Mouse (Mus musculus) lung, postnatal 10 days (tissue): ENCODE measurements around the gene Fry.

ENCODE experiments used
- DNase-seq: peaks from one replicate; pipeline ENCODE4 v3.0.0; 2021

Gene Fry

DNA sequence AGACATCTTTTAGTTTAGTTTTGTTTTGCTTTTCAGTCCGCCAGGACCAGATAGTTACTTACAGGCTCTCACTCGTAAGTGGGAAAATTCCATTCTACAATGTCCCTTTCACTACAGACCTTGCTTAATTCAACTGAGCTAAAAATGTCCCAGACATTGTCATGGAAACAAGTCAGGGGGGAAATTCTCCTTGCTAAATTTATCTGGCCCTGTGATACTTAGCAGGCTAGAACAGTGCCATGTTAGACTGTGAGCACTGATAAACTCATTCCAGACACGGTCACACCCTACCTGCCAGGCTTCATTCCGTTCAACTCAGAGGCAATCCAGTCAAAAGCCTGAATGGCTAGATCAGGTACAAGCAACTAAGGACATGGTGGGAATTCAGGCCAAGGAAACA lies 227.9 kb downstream of the Fry start:
- no peak for DNase-seq

DNA sequence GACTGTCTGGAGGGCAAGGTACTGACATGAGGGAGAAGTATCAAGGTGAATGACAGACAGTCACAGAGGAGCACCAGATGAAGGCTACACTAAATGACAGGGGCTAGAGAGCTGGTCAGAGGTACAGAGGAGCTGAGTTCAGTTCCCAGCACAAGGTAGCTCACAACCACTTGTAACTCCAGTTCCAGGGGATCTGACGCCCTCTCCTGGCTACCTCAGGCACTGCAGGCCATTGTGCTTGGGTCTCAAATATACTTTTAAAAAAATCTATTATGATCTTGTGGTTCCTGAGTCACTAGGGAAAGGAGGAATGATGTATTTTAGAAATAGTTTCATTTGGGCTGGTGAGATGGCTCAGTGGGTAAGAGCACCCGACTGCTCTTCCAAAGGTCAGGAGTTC lies 229.4 kb downstream of the Fry start:
- DNase-seq = no peak

DNA sequence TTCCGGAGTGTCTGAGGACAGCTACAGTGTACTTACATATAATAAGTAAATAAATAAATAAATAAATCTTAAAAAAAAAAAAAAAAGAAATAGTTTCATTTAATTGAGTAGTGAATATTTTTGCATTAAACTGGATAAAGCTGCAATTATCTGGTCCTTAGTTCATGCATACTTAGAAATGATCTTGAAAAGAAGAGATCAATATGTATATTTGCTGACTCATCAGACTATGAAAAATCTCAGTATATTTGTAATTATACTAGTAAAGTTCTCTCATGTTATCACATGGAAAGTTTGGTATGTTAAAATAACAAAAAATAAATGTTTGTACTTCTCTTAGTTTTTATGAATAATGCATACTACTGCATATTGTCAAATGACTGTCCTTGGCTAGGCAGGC lies 229.9 kb downstream of the Fry start:
- DNase-seq = no peak

DNA sequence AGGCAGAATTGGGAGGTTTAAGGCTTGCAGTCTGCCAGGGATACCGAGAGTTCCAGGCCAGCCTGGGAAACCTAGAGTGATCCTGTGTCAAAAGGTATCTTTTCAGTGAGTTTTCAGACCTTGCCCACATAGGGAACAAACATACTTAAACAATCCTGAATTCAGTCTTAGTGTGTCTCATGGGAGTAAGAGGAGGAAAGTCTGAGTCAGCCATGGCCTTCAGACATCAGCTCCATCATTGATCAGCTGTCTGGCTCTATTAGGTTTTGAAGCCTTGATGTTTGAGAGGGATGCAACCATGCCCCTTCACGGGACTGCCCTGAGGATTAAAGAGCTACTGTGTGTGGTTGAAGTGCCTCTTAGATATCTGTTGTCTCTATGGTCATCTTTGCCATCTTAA lies 232.7 kb downstream of the Fry start:
- DNase-seq = no peak

DNA sequence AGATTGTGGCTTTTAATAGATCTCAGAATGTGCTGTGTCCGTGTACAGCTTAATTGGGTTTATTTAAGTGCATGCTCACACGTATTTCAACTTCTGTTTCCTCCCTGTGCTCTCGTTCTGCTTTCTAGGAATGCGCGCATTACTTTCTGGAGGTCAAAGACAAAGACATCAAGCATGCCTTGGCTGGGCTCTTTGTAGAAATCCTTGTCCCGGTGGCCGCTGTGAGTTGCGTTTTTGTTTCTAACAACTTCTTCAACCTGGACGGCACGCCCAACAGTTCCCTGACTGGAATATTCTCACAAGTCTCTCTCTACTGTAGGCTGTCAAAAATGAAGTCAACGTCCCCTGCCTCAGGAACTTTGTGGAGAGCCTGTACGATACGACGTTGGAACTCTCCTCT lies 240.2 kb downstream of the Fry start:
- no peak for DNase-seq

DNA sequence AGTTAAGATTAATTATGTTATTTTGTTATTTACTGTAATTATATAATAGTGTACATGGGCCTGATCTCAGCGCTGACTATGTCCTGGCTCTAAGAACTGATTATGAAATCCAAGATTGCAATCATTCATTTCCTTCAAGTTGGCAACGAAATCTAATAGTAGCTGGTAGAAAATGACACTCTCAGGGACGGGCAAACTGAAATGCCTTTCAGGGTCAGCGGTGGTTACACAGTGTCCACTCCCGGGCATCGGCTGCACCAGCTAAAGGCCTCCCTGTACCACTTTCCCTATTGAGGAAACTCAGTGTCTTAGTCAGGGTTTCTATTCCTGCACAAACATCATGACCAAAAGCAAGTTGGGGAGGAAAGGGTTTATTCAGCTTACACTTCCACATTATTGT lies 243.8 kb downstream of the Fry start:
- DNase-seq = no peak

DNA sequence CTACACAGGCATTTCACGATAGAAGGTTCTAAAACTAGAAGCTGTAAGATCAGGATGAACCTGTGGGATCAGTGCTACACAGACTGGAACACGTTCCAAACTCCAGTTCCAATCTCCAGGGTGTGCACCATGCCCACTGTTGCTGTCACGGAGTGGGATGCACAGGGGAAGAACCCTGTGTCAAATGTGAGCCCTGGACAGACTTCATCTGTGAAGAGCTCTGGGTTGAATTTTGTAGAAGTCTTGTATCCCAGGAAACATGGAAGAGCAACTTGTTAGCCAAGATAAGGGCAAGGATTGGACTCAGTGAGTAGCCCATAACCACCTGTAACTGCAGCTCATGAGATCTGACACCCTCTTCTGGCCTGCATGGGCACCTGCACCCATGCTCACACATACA lies 246.2 kb downstream of the Fry start:
- no peak for DNase-seq

DNA sequence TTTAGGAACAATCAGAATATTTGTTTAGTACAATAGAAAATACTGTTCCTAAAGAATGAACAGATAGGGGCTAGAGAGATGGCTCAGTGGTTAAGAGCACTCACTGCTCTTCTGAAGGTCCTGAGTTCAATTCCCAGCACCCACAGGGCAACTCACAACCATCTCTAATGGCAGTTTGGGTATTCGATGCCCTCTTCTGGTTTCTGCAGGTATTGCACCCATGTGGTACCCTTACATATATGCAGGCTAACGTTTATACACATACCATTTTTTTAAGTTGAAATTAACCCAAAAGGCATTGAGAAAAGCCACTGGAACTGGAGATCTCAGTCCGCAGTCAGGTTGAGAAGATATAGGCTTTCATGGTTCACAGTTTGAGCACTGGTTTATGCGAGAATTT lies 248.6 kb downstream of the Fry start:
- DNase-seq = no peak

DNA sequence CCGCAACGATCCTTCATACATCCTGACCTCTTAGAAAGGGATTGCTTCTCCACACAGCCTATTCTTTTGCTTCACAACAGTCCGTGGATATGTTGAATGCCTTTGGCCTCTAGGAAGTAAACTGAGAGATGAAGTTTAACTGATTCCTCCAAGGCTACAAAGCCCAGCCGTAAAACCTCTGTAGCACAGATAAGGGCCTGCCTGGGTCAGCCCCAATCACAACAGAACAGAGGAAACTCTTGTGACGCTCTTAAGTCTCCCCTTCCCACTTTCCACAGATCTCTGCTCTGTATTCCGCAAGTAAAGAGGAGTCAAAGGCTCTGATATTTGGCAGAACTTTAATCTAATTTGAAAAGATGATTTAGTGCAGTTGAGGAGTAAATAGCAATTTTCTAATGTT lies 251.8 kb downstream of the Fry start:
- no peak for DNase-seq

DNA sequence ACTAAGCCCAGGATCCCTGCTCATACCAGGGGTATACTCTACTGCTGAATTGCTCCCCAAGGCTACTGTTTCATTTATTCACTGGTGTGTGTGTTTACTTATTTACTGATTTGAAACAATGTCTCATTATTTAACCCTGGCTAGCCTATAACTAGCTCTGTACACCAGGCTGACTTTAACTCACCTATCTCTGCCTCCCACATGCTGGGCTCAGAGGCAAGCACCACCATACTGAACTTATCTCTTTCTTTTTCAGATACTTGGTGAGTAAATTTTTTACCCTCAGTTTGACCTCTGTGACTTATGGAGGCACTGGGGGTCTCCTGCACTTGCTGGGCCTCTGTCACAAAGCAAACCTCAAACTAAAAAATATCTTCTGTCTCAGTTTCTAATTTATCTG lies 252.4 kb downstream of the Fry start:
- no peak for DNase-seq

DNA sequence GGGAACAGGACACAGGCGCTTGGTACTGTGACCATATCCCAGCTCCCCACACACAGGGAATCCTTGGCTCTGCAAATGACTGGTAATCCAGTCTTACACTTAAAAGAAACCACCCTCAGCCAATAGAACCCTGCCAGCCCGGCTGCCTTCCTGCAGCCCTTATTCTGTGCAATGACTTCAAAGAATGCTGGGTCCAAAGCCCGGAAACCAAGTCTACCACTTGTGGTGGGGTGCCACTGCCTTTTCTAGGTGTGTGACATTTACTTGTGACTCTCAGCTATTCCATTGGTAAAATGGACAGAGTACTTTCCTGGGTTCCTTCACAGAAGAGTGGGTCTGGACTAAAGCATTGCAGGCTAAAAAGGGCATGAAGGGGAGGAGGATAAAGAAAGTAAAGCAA lies 254.5 kb downstream of the Fry start:
- no peak for DNase-seq

DNA sequence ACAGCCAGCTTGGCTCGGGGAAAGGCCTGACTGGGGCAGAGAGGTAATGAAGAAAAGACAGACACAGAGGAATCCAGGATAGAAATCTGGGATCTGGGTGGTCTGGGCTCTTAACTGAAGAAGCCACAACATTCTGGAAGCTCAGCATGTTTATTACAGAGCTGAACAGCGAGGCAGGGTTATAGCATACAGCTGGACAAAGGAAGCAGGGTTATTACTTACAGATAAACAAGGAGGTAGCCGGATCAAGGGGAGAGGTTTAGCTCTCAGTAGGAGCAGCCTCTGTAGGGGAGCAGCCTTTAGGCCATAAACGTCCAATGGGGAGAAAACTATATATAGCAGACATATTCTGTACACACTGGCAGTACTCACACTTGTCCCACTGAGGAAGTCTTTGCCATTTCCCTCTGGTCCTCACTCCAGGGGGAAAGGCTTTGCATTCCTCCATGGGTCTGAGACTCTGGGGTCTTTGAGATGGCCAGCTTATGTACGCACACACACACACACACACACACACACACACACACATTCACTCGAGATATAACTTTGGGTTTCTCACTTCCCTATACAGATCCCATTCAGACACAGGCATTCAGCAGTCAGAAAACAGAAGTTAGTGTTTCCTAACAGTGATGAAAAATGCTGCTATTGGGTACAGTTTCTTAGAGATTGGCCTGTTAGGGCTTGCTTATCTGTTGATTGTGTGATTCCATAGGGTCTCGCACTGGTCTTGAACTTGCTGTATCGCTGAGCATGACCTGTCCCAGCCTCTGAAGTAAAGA lies 256.5 kb downstream of the Fry start:
- DNase-seq = no peak

DNA sequence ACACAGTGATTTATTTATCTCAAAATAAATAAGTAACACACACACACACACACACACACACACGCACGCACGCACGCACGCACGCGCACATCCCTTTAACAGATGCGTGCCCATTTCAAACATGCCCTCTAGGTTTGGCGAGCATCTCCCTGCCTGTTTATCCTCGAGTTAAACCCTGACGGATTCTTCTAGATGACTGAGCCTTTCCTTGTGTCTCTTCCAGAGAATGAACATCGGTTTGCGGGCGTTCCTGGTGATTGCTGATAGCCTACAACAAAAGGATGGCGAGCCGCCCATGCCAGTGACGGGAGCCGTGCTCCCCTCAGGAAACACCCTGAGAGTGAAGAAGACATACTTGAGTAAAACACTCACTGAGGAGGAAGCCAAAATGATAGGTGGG lies 260.1 kb downstream of the Fry start:
- no peak for DNase-seq

DNA sequence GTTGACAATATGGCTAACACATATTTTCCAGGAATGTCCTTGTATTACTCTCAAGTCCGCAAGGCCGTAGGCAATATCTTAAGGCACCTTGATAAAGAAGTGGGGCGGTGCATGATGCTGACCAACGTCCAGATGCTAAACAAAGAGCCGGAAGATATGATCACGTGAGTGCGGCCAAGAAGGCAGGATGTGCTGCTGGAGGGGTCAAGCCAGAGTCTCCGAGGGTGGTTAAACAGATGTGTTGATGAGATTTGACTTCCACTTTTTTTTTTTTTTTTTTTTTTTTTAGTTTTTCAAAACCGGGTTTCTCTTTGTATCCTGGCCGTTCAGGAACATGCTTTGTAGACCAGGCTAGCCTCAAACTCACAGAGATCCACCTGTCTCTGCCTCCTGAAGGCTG lies 262.3 kb downstream of the Fry start:
- no peak for DNase-seq

DNA sequence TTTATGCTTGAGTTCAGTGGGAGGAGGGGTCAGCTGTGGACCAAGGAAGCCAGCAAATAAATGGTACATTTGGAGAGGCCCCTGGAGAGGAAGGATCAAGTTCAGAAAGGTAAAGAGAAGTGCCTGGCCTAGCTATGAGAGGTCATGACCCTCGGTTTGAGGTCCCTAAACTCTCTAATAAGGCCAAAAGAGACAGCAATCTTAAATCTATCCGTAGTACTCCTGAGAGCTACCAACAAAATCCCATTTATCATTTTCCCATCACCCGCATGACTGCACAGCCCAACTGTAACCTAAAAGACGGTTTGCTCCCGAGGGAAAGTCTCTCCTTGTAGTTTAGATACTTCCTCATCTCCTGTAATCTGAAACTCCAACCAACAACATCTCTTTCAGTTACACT lies 264.0 kb downstream of the Fry start:
- DNase-seq = no peak

DNA sequence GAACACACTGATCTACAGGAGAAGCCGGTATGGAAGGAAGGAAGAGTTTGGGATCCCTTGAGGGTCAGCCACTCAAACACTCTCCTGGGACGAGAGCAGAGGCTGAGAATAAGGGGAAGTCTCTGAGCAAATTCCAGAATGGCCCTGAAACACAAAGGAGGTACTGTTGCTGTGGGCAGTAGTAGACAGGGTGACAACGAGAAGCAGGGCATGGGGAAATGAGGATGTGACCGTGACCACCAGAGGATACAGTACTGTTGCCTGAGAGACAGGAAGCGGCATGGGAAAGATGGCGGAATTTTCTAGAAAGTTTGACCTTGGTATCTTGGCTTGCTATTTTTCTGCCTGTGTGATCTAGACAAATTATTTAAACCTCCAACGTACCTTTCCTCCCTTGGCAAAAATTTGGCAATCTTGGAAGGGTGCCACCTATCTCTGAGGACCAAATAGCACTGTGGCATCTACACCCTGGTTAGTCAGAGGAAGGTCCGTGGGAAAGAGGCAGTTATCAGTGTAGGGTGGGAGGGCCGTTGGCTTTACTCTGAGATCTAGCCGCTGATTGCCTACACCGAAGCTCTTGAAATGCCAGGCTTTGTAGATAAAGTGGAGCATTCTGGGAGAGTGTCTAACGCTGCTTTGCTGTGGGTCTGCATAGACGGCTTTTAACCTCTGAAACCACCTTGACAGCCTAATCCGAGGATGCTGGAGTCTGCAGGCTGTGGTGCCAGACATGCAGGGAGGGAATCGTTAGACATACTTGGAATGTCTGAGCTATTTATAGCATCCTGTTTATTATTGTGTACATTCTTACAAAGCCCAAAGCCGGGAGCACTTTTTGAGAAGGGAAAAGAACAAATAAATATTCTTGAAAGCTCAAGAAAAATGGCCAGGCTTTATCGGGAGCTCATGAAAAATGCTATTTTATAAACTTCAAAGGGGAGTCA lies 266.1 kb downstream of the Fry start:
- DNase-seq = peak; percentile 16

DNA sequence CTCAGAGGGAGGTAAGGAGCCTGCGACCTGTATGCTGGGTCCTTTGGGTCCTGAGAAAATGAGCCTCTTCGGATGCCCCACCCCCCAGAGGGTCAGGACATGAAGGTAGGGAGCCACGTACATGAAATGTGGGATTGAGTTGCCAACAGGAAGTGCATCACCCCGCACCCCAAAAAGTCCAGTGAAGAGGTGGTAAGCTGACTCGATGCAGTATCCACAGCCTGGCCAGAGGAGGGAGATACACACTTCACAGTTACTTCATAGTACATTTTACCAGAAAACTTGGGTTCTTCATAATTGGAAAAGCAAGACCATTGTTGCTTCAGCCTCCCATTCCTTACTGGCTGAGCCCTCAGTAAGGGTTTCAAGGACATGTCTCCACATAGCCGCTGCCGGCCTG lies 266.8 kb downstream of the Fry start:
- DNase-seq = peak; percentile 15

DNA sequence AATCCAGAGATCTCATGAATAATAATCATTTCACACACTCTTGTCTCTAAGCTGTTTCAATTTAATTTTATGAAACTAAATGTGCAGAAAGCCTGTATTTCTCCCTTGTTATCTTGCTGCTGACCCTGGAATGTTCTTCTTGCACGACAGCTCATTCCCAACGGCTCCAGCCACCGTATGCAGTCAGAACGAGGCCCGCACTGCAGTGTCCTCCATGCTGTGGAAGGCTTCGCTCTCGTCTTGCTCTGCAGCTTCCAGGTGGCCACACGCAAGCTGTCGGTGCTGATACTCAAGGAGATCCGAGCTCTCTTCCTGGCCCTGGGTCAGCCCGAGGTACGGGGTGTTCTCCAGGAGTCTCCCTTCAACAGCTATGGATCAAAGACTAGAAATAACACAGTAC lies 270.2 kb downstream of the Fry start:
- no peak for DNase-seq

DNA sequence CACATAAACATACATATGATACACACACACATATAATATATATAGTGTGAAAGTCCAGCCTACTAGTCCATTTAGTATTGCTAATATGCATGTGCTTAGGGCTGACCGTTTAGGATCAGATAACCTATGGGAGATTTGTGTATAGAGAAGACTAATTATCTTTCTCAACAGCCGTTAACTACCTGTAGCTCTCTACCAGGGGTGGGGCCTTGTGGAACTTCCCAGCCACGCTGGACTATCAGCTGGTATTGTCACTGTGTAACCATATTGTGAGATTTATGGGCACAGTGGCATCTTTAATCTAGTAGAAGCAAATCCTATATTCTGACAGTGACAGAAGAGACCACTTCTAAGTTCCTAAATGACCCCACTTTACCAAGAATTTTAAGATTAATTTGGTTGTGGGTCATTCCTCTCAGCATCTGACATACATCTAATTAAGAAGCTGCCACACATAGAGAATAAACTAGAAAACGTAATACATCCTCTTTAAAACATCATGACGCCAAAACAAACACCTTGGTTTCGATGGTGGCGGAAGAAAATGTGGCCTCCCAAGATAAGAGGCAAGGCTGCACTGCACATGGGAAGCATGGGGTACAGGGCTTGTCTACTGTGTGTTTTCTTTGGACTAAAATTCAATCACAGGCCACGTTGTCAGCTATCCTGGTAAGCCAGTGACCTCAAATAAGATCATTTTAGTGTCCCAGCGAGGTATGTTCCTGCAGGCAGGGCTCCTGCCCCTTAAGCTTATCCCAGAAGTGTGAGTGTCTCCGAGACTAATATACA lies 271.3 kb downstream of the Fry start:
- DNase-seq = no peak

DNA sequence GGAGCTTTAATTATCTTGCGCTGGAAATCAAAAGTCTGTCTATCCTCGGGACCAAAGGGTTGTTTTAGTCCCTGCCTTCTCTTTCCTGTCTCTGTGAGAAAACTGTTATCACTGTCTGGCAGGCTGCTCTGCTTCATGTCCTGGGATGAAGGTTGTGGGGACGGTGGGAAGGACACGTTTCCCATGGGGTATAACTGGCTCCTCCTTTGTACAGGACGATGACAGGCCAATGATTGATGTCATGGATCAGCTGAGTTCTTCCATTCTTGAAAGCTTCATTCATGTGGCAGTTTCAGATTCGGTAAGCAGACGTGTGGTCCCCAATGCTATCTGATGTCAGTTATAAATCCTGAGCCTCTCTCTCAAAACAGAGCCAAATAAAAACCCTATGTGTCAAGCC lies 272.0 kb downstream of the Fry start:
- DNase-seq = no peak

DNA sequence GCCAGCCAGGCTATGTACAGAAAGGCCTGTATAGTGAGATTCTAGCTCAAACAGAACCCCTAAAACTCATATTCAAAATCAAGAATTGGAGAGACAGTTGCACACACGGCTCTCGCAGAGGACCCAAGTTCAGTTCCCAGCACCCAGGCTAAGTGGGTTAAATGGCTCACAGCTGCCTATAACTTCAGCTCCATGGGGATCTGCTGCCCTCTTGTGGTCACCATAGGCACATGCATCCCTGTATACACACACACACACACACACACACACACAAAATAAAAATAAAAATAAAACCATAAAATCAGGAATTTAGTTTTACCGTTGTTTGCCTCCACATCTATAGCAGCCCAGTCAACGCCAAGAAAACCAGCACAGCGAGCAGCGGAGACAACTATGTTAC lies 276.2 kb downstream of the Fry start:
- DNase-seq = no peak

DNA sequence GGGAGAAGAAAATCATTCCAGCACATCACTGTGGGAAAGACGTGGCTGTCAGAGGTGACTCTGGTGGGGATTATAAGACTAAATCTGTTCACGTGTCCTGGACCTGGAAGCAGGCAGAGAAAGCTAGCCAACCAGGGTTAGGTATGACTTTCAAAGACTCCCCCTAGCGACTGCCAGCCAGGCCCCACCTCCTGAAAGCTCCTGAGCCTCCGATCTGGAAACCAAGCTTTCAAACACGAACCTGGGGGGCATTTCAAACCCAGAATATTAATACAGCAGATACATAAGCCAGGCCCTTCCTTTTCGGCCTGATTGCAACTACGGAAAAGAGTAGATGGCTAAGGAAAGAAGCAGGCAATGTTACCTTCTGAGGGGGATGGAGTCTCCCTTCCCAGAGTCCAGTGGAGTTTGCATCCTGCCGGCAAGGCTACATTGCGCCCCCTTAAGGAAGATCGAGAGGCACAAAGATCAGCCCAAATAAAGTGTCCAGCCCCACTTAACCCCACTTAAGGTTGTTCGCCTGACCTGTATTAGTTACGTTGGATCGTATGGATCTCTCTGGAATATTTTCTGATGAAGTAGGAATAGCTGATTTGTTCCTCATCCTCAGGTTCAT lies 284.5 kb downstream of the Fry start:
- no peak for DNase-seq

DNA sequence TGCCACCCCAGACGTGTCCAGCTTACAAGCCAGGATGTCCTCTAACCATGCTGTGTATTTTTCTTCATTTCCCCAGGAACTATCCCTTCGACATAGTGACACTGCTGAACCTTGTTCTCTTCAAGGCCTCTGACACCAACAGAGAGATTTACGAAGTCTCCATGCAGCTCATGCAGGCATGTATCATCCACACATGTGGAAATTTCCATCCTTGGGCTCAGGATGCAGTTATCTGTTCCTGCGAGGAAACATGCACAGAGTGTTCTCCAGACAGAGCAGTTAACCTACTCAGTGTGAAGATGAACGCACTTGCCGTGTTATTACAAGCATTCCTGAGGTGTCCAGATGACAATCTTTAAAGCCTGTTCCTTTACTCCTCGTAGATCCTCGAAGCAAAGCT lies 286.4 kb downstream of the Fry start:
- DNase-seq = no peak
